Mouse (Mus musculus) neural tube, embryonic 12.5 days (tissue): Measurements from ENCODE around the gene Mus81. TPM values are rescaled to one million over a fixed set of nuclear protein-coding genes. Genes with fewer than 3 reads are reported as not detected.

Experiments used
- ATAC-seq: fragments of 200-750 bp; cut with Nextera tagmentation; 2 replicates; pipeline ENCODE4 v1.8.0; 2017; ENCODE audit warnings: low read depth, mild to moderate bottlenecking, moderate TSS enrichment, moderate library complexity; ENCODE audit not compliant: low FRiP score
- H3K27ac ChIP-seq: fragments of 300-500 bp; sonication (generic); 2 replicates; pipeline ENCODE4 v1.5.1; 2016
- H3K27me3 ChIP-seq: fragments of 300-500 bp; sonication (generic); replicated peaks from 2 replicates; pipeline ENCODE4 v1.6.1; 2016; ENCODE audit warnings: mild to moderate bottlenecking
- H3K36me3 ChIP-seq: fragments of 300-500 bp; sonication (generic); 2 replicates; pipeline ENCODE4 v1.6.1; 2016; ENCODE audit warnings: mild to moderate bottlenecking
- H3K4me1 ChIP-seq: fragments of 300-500 bp; sonication (generic); 2 replicates; pipeline ENCODE4 v1.6.1; 2016
- H3K4me2 ChIP-seq: fragments of 300-500 bp; sonication (generic); replicated peaks from 2 replicates; pipeline ENCODE4 v1.6.1; 2016; ENCODE audit warnings: mild to moderate bottlenecking
- H3K4me3 ChIP-seq: fragments of 300-500 bp; sonication (generic); 2 replicates; pipeline ENCODE4 v1.5.1; 2016
- H3K9ac ChIP-seq: fragments of 300-500 bp; sonication (generic); 2 replicates; pipeline ENCODE4 v1.6.1; 2016; ENCODE audit warnings: mild to moderate bottlenecking
- H3K9me3 ChIP-seq: fragments of 300-500 bp; sonication (generic); 2 replicates; pipeline ENCODE4 v1.6.1; 2016; ENCODE audit warnings: mild to moderate bottlenecking
- WGBS: fragments of 180-500 bp; shearing (Covaris S2); methylation state at CpG from one replicate; pipeline ENCODE4 v1.1.7; 2016; 5-methylcytosine and 5-hydroxymethylcytosine counted together
- polyA plus RNA-seq: library from polyadenylated mRNA; unstranded; fragments of >200 nt; fragmentation: Nextera tagmentation; extraction: Ambion mirVana; gene quantifications from 2 replicates; pipeline ENCODE4 v1.2.1, GENCODE M21; 2016

The Mus81 gene
- polyA plus RNA-seq, 1 experiment from 2014 or later: 44.6 TPM

DNA sequence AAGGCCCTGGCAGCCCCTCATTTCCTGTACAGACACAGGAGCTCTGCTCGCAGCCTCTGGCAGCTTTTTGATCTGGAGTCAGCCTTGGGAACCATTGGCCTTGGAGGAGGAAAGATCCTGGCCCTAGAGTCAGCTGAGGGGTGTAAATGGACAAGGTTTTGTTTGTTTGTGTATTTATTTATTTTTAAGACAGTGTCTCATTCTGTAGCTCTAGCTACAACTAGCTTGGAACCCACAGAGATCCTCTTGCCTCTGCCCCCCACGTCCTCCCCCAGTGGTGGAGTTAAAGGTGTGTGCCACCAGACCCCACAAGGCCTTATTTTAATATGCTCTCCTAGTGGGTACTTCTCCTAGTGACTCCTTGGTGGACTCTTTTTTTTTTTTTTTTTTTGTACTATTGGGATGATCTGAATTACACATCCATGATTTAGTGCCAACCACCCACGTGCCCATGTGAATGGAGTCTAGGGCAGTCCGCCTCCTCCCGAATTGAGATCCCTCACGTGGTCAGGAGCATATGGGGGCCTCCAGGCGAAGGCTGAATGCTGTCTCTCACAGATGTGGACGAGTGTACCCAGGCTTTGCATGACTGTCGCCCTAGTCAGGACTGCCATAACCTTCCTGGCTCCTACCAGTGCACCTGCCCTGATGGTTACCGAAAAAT, 11.1 kb downstream of the Mus81 start:
- no peak overlapping the region for H3K4me2 ChIP-seq
- WGBS: 79% methylated on average over 10 of the region's 10 CpGs
- no peaks in the 10 kb centered on the region for H3K9me3 ChIP-seq
- H3K27ac ChIP-seq: no peak overlapping the region
- no peak for ATAC-seq
- H3K4me1 ChIP-seq: peaks cover 24% of the 10 kb centered on the region
- H3K9ac ChIP-seq: no peak overlapping the region
- no peaks in the 10 kb centered on the region for H3K27me3 ChIP-seq
- peaks cover 22% of the 10 kb centered on the region for H3K36me3 ChIP-seq
- no peak overlapping the region for H3K4me3 ChIP-seq

GRCm38 (mm10) chr19:5475069-5475714, 13.0 kb downstream of the Mus81 start:
- Histone ChIP-seq H3K4me1 (peaks cover 24% of the 10 kb centered on the region), H3K27me3 (no peaks in the 10 kb centered on the region), H3K27ac (peak overlapping the region; percentile 32; the same call in 1 of the 2 replicates), H3K4me2 (peak overlapping the region; percentile 98), H3K36me3 (peaks cover 11% of the 10 kb centered on the region; the same call in 1 of the 2 replicates), H3K4me3 (peak overlapping the region; percentile 61), H3K9ac (peak overlapping the region; percentile 85), H3K9me3 (no peaks in the 10 kb centered on the region)
- 0 out of 2 replicates have a peak, but pooled peaks have one; percentile 14 for ATAC-seq
- WGBS: 21% methylated on average over 13 of the region's 13 CpGs

GRCm38 (mm10) chr19:5474281-5475068, 13.7 kb downstream of the Mus81 start:
- peak; percentile 67 for ATAC-seq
- H3K4me2 ChIP-seq: peak overlapping the region; percentile 98
- no peaks in the 10 kb centered on the region for H3K27me3 ChIP-seq
- H3K9ac ChIP-seq: peak overlapping the region; percentile 85
- H3K27ac ChIP-seq: peak overlapping the region; percentile 32; the same call in 1 of the 2 replicates
- WGBS: 1% methylated on average over 65 of the region's 68 CpGs
- H3K9me3 ChIP-seq: no peaks in the 10 kb centered on the region
- H3K36me3 ChIP-seq: peaks cover 11% of the 10 kb centered on the region; the same call in 1 of the 2 replicates
- peaks cover 24% of the 10 kb centered on the region for H3K4me1 ChIP-seq
- peak overlapping the region; percentile 61 for H3K4me3 ChIP-seq

- no peaks in the 10 kb centered on the region for H3K27me3 ChIP-seq
- no peaks in the 10 kb centered on the region for H3K9me3 ChIP-seq
- peak within 1 kb of the TSS; percentile 85 for H3K9ac ChIP-seq
- peak within 1 kb of the TSS; percentile 32; the same call in 1 of the 2 replicates for H3K27ac ChIP-seq
- H3K36me3 ChIP-seq: peaks cover 10% of the 10 kb centered on the region; the same call in 1 of the 2 replicates
- H3K4me2 ChIP-seq: peak within 1 kb of the TSS; percentile 98
- peaks cover 24% of the 10 kb centered on the region for H3K4me1 ChIP-seq
- WGBS: 2% methylated on average over 22 of the region's 22 CpGs
- peak within 1 kb of the TSS; percentile 61 for H3K4me3 ChIP-seq
- 0 out of 2 replicates have a peak, but pooled peaks have one; percentile 45 for ATAC-seq
Observed at GRCm38 (mm10) chr19:5473720-5474119, 14.5 kb downstream of the Mus81 start, which contains the start of gene Efemp2. TSS of gene Efemp2 (plus strand) at chr19:5473954.

DNA sequence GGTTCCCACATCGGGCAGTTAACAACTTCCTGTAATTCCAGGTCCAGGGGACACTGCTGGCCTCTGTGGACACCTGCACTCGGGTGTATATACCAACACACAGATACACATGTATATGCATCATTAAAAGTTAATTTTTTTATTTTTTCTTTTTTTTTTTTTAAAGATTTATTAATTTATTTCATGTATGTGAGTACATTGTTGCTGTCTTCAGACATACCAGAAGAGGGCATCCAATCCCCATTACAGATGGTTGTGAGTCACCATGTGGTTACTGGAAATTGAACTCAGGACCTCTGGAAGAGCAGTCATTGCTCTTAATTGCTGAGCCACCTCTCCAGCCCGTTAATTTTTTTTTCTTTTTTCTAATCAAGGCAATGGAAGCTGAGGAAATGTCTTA, 15.3 kb downstream of the Mus81 start:
- Histone ChIP-seq H3K9me3 (no peaks in the 10 kb centered on the region), H3K4me3 (no peak overlapping the region), H3K27me3 (no peaks in the 10 kb centered on the region), H3K27ac (no peak overlapping the region), H3K36me3 (0 out of 2 replicates have a peak, but pooled peaks cover 3% of the 10 kb centered on the region), H3K4me2 (no peak overlapping the region; the same call in 1 of the 2 replicates), H3K9ac (no peak overlapping the region), H3K4me1 (peaks cover 24% of the 10 kb centered on the region)
- ATAC-seq: no peak
- WGBS: 81% methylated on average over 3 of the region's 3 CpGs

- WGBS: 46% methylated on average over 5 of the region's 5 CpGs
- peaks cover 8% of the 10 kb centered on the region for H3K36me3 ChIP-seq
- no peak overlapping the region for H3K4me3 ChIP-seq
Observed at GRCm38 (mm10) chr19:5471846-5472245, 16.4 kb downstream of the Mus81 start.

GRCm38 (mm10) chr19:5468374-5468773, 19.8 kb downstream of the Mus81 start, which contains the start of gene Ctsw:
TSS of gene Ctsw (minus strand) at chr19:5468507.
- Histone ChIP-seq H3K9ac (no peak within 1 kb of the TSS), H3K27me3 (no peaks in the 10 kb centered on the region), H3K36me3 (peaks cover 30% of the 10 kb centered on the region), H3K4me2 (no peak within 1 kb of the TSS), H3K4me3 (no peak within 1 kb of the TSS), H3K4me1 (peaks cover 10% of the 10 kb centered on the region), H3K27ac (no peak within 1 kb of the TSS), H3K9me3 (no peaks in the 10 kb centered on the region)
- 64% methylated on average over 5 of the region's 5 CpGs for WGBS
- ATAC-seq: no peak

More at GRCm38 (mm10) chr19:5471846-5472245, 16.4 kb downstream of the Mus81 start:
- Histone ChIP-seq H3K27me3 (no peaks in the 10 kb centered on the region), H3K4me2 (no peak overlapping the region), H3K27ac (no peak overlapping the region), H3K9me3 (no peaks in the 10 kb centered on the region), H3K4me1 (peaks cover 24% of the 10 kb centered on the region), H3K9ac (no peak overlapping the region)
- no peak for ATAC-seq

DNA sequence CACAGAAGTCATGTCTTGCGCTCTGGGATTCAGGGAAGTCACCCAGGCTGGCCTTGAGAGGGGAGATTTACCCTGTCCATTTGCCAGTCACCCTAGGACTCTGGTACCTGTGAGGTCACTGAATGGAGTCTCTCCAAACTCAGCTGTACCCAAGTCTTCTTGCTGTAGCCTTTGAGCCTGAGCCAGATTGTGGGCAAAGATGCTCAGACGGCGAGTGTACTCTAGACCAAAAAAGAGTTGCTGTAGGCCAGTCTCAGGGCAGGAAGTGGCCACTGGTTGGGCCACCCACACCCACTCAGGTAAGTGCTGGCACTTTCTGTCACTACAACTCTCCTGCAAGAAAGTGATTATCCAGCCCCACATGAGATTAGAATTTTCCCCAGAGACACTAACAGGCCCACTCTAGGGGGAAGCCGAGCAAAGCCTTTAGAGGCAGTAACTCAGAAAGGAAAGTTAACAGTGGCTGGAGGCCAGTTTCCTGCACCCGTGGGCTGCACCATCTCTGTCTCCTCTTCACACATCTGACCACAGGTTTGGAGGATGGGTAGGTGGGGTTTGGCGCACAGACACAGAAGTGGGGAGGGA, 21.2 kb downstream of the Mus81 start:
- H3K9me3 ChIP-seq: no peaks in the 10 kb centered on the region
- no peak overlapping the region for H3K27ac ChIP-seq
- H3K4me1 ChIP-seq: peaks cover 10% of the 10 kb centered on the region
- no peaks in the 10 kb centered on the region for H3K27me3 ChIP-seq
- no peak overlapping the region for H3K4me3 ChIP-seq
- no peak overlapping the region for H3K9ac ChIP-seq
- 94% methylated on average over 6 of the region's 6 CpGs for WGBS
- peaks cover 41% of the 10 kb centered on the region for H3K36me3 ChIP-seq
- no peak for ATAC-seq
- H3K4me2 ChIP-seq: no peak overlapping the region

DNA sequence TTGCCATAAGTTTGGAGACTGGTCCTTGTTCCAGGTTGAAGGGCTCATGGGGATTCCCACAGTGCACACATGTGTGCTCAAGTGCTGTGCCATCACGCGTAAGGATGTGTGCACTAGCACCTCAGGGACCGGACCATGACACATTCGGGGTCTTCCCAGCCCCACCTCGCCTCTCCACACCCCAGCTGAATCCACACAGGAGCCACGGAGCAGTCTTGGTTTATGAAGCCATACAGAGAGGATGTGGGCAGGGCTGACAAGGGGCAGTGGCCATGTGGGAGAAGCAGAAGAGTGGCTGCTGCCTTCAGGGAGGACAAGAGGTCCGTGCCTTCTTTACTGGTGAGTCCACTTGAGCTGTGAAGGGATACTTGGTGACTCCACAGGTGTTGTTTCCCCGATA, 23.2 kb downstream of the Mus81 start:
- 96% methylated on average over 8 of the region's 8 CpGs for WGBS
- peaks cover 19% of the 10 kb centered on the region for H3K4me1 ChIP-seq
- no peak for ATAC-seq
- H3K27me3 ChIP-seq: no peaks in the 10 kb centered on the region
- H3K4me3 ChIP-seq: no peak overlapping the region
- H3K9ac ChIP-seq: no peak overlapping the region
- no peaks in the 10 kb centered on the region for H3K9me3 ChIP-seq
- no peak overlapping the region for H3K27ac ChIP-seq
- H3K4me2 ChIP-seq: no peak overlapping the region
- H3K36me3 ChIP-seq: peaks cover 41% of the 10 kb centered on the region

DNA sequence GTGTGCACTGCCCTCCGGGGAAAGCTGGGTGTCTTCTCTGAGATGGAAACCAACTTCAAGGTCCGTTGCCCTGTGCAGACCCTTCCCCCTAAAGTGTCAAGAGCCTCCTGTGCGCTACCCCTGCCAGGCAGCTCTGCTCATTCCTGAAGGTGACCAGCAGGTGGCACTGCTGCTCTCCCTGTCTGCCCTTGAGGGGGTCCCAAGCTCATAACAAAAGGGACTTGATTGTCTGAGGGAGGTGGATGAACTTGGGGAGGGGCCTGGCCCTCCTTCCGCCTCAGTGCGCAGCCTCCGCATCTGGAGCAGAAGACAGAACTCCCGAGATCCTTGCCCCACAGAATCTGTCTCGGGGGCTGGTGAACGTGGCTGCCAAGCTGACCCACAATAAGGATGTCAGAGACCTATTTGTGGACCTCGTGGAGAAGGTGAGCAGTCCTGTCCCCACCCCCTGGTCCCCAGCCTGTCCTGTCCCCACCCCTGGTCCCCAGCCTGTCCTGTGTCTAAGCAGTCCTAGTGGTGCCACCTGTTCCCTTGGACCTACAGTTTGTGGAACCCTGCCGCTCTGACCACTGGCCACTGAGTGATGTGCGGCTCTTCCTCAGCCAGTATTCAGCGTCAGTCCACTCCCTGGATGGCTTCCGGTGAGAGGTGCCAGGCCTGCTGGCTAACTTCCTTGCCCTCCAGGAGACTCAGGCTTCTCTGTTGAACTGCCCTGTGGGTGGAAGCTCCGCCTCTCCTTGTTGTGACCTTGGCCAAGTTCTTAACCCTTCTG, 24.2 kb downstream of the Mus81 start:
- Histone ChIP-seq H3K27me3 (no peaks in the 10 kb centered on the region; the same call in 1 of the 2 replicates), H3K4me2 (peak overlapping the region; percentile 58), H3K27ac (no peak overlapping the region), H3K9ac (peak overlapping the region; percentile 57), H3K4me1 (peaks cover 22% of the 10 kb centered on the region), H3K9me3 (no peaks in the 10 kb centered on the region), H3K36me3 (peaks cover 41% of the 10 kb centered on the region), H3K4me3 (peak overlapping the region; percentile 18; the same call in 1 of the 2 replicates)
- 45% methylated on average over 15 of the region's 15 CpGs for WGBS
- ATAC-seq: peak; percentile 63

- 0 out of 2 replicates have a peak overlapping the region, but pooled peaks have one; percentile 2 for H3K4me3 ChIP-seq
- no peak overlapping the region for H3K27ac ChIP-seq
- H3K9ac ChIP-seq: no peak overlapping the region
- no peaks in the 10 kb centered on the region; the same call in 1 of the 2 replicates for H3K27me3 ChIP-seq
- ATAC-seq: no peak
- no peak overlapping the region for H3K4me2 ChIP-seq
- peaks cover 41% of the 10 kb centered on the region for H3K36me3 ChIP-seq
- H3K9me3 ChIP-seq: no peaks in the 10 kb centered on the region
- H3K4me1 ChIP-seq: peaks cover 22% of the 10 kb centered on the region
- 90% methylated on average over 9 of the region's 9 CpGs for WGBS
Observed at GRCm38 (mm10) chr19:5463212-5463611, 25.0 kb downstream of the Mus81 start.
